Mouse (Mus musculus) kidney, embryonic 16.5 days (tissue): ENCODE measurements around the gene Cebpb. TPM values are rescaled to one million over a fixed set of nuclear protein-coding genes. Genes with fewer than 3 reads are reported as not detected.

Experiments
- ATAC-seq: fragments of 200-750 bp; cut with Nextera tagmentation; 2 replicates; pipeline ENCODE4 v1.8.0; 2017; ENCODE audit warnings: moderate TSS enrichment; ENCODE audit not compliant: low FRiP score, low TSS enrichment
- H3K27ac ChIP-seq: fragments of 300-500 bp; sonication (generic); 2 replicates; pipeline ENCODE4 v1.5.1; 2014; ENCODE audit warnings: low read length
- H3K27me3 ChIP-seq: fragments of 300-500 bp; sonication (generic); 2 replicates; pipeline ENCODE4 v1.6.1; 2014; ENCODE audit warnings: low read length, control low read depth, mixed read lengths; ENCODE audit not compliant: insufficient read depth
- H3K36me3 ChIP-seq: fragments of 300-500 bp; sonication (generic); 2 replicates; pipeline ENCODE4 v1.6.1; 2014; ENCODE audit warnings: low read length, control low read depth, mixed read lengths; ENCODE audit not compliant: insufficient read depth
- H3K4me1 ChIP-seq: fragments of 300-500 bp; sonication (generic); 2 replicates; pipeline ENCODE4 v1.6.1; 2014; ENCODE audit warnings: low read length, control low read depth, mixed read lengths; ENCODE audit not compliant: insufficient read depth
- H3K4me2 ChIP-seq: fragments of 300-500 bp; sonication (generic); replicated peaks from 2 replicates; pipeline ENCODE4 v1.6.1; 2014; ENCODE audit warnings: low read depth, low read length
- H3K4me3 ChIP-seq: fragments of 300-500 bp; sonication (generic); 2 replicates; pipeline ENCODE4 v1.5.1; 2014; ENCODE audit warnings: mild to moderate bottlenecking, low read length
- H3K9ac ChIP-seq: fragments of 300-500 bp; sonication (generic); replicated peaks from 2 replicates; pipeline ENCODE4 v1.6.1; 2014; ENCODE audit warnings: low read length
- H3K9me3 ChIP-seq: fragments of 300-500 bp; sonication (generic); 2 replicates; pipeline ENCODE4 v1.6.1; 2016; ENCODE audit warnings: low read length, control low read depth
- WGBS: fragments of 180-500 bp; shearing (Covaris S2); extraction: QIAGEN DNeasy Blood & Tissue Kit; methylation state at CpG from one replicate; pipeline ENCODE4 v1.1.7; 2014; 5-methylcytosine and 5-hydroxymethylcytosine counted together
- polyA plus RNA-seq: library from polyadenylated mRNA; unstranded; fragments of >200 nt; fragmentation: Nextera tagmentation; extraction: Ambion mirVana; gene quantifications from 2 replicates; pipeline ENCODE4 v1.2.1, GENCODE M21; 2015

Cebpb gene
- polyA plus RNA-seq, 1 experiment from 2014 or later = 0.34 TPM

GRCm38 (mm10) chr2:167680657-167681056 lies 8.1 kb upstream of the Cebpb start:
- Histone ChIP-seq H3K4me3 (no peak overlapping the region), H3K27me3 (0 out of 2 replicates have a peak, but pooled peaks cover 2% of the 10 kb centered on the region), H3K27ac (no peak overlapping the region), H3K4me2 (no peak overlapping the region), H3K36me3 (no peaks in the 10 kb centered on the region), H3K9me3 (no peaks in the 10 kb centered on the region), H3K9ac (no peak overlapping the region), H3K4me1 (no peaks in the 10 kb centered on the region)
- ATAC-seq = no peak
- 53% methylated on average over 5 of the region's 5 CpGs for WGBS

- 0 out of 2 replicates have a peak, but pooled peaks cover 3% of the 10 kb centered on the region for H3K27me3 ChIP-seq
- H3K27ac ChIP-seq = no peak overlapping the region
- ATAC-seq = no peak
- no peak overlapping the region for H3K9ac ChIP-seq
- H3K4me3 ChIP-seq = no peak overlapping the region
- H3K36me3 ChIP-seq = no peaks in the 10 kb centered on the region
- H3K9me3 ChIP-seq = no peaks in the 10 kb centered on the region
- WGBS = 71% methylated on average over 3 of the region's 3 CpGs
- peaks cover 3% of the 10 kb centered on the region; the same call in 1 of the 2 replicates for H3K4me1 ChIP-seq
- no peak overlapping the region for H3K4me2 ChIP-seq
Observed at GRCm38 (mm10) chr2:167683721-167684120, 5.0 kb upstream of the Cebpb start.

- Histone ChIP-seq H3K36me3 (no peaks in the 10 kb centered on the region), H3K4me2 (no peak overlapping the region)
Observed at GRCm38 (mm10) chr2:167685137-167685536, 3.6 kb upstream of the Cebpb start.

GRCm38 (mm10) chr2:167685865-167686264 lies 2.9 kb upstream of the Cebpb start:
- Histone ChIP-seq H3K9me3 (no peaks in the 10 kb centered on the region), H3K27ac (no peak overlapping the region), H3K4me1 (peaks cover 12% of the 10 kb centered on the region), H3K4me2 (no peak overlapping the region), H3K9ac (no peak overlapping the region), H3K4me3 (no peak overlapping the region), H3K27me3 (0 out of 2 replicates have a peak, but pooled peaks cover 3% of the 10 kb centered on the region), H3K36me3 (no peaks in the 10 kb centered on the region)
- ATAC-seq = no peak
- 80% methylated on average over 3 of the region's 3 CpGs for WGBS

More at GRCm38 (mm10) chr2:167685137-167685536, 3.6 kb upstream of the Cebpb start:
- no peak for ATAC-seq
- Histone ChIP-seq H3K4me1 (peaks cover 6% of the 10 kb centered on the region), H3K9ac (no peak overlapping the region), H3K27ac (no peak overlapping the region), H3K4me3 (no peak overlapping the region), H3K27me3 (0 out of 2 replicates have a peak, but pooled peaks cover 3% of the 10 kb centered on the region), H3K9me3 (no peaks in the 10 kb centered on the region)
- 7% methylated on average over 8 of the region's 8 CpGs for WGBS

GRCm38 (mm10) chr2:167686382-167687249 lies 2.1 kb upstream of the Cebpb start:
- no peaks in the 10 kb centered on the region for H3K9me3 ChIP-seq
- H3K36me3 ChIP-seq = no peaks in the 10 kb centered on the region
- no peak for ATAC-seq
- 0 out of 2 replicates have a peak, but pooled peaks cover 3% of the 10 kb centered on the region for H3K27me3 ChIP-seq
- H3K4me1 ChIP-seq = peaks cover 19% of the 10 kb centered on the region
- H3K9ac ChIP-seq = no peak overlapping the region
- no peak overlapping the region for H3K4me3 ChIP-seq
- 60% methylated on average over 16 of the region's 16 CpGs for WGBS
- H3K4me2 ChIP-seq = no peak overlapping the region
- no peak overlapping the region for H3K27ac ChIP-seq

- 91% methylated on average over 4 of the region's 4 CpGs for WGBS
Observed at GRCm38 (mm10) chr2:167687250-167687586, 1.5 kb upstream of the Cebpb start.

GRCm38 (mm10) chr2:167687651-167688101 lies 1.0 kb upstream of the Cebpb start:
- Histone ChIP-seq H3K9ac (no peak overlapping the region), H3K27ac (no peak overlapping the region), H3K4me2 (no peak overlapping the region), H3K27me3 (0 out of 2 replicates have a peak, but pooled peaks cover 3% of the 10 kb centered on the region), H3K4me1 (peaks cover 19% of the 10 kb centered on the region), H3K4me3 (no peak overlapping the region), H3K9me3 (no peaks in the 10 kb centered on the region), H3K36me3 (no peaks in the 10 kb centered on the region)
- 0 out of 2 replicates have a peak, but pooled peaks have one; percentile 0 for ATAC-seq
- 64% methylated on average over 11 of the region's 11 CpGs for WGBS

More at GRCm38 (mm10) chr2:167687250-167687586, 1.5 kb upstream of the Cebpb start:
- Histone ChIP-seq H3K4me1 (peaks cover 19% of the 10 kb centered on the region), H3K9me3 (no peaks in the 10 kb centered on the region), H3K4me2 (no peak overlapping the region), H3K27me3 (0 out of 2 replicates have a peak, but pooled peaks cover 3% of the 10 kb centered on the region), H3K4me3 (no peak overlapping the region), H3K27ac (no peak overlapping the region), H3K36me3 (no peaks in the 10 kb centered on the region), H3K9ac (no peak overlapping the region)
- ATAC-seq = no peak

- Histone ChIP-seq H3K27me3 (0 out of 2 replicates have a peak, but pooled peaks cover 3% of the 10 kb centered on the region), H3K4me2 (peak overlapping the region; percentile 94), H3K4me3 (peak overlapping the region; percentile 59), H3K36me3 (no peaks in the 10 kb centered on the region), H3K9me3 (no peaks in the 10 kb centered on the region), H3K9ac (peak overlapping the region; percentile 65; the same call in 1 of the 2 replicates), H3K27ac (no peak overlapping the region), H3K4me1 (peaks cover 19% of the 10 kb centered on the region)
- peak; percentile 47 for ATAC-seq
- WGBS = 18% methylated on average over 12 of the region's 12 CpGs
Observed at GRCm38 (mm10) chr2:167688126-167688497, 603 bp upstream of the Cebpb start.

GRCm38 (mm10) chr2:167689501-167690218 lies 945 bp downstream of the Cebpb start, which contains the start of gene Tmem189:
TSS of gene Tmem189 (minus strand) at chr2:167689822.
- Histone ChIP-seq H3K4me2 (peak within 1 kb of the TSS; percentile 94), H3K27ac (peak within 1 kb of the TSS; percentile 47), H3K9ac (peak within 1 kb of the TSS; percentile 65), H3K4me1 (peaks cover 19% of the 10 kb centered on the region), H3K4me3 (peak within 1 kb of the TSS; percentile 59), H3K27me3 (0 out of 2 replicates have a peak, but pooled peaks cover 3% of the 10 kb centered on the region), H3K36me3 (no peaks in the 10 kb centered on the region), H3K9me3 (no peaks in the 10 kb centered on the region)
- WGBS = under 1% methylated on average over 97 of the region's 99 CpGs
- ATAC-seq = no peak
